In the genomic region with DNA sequence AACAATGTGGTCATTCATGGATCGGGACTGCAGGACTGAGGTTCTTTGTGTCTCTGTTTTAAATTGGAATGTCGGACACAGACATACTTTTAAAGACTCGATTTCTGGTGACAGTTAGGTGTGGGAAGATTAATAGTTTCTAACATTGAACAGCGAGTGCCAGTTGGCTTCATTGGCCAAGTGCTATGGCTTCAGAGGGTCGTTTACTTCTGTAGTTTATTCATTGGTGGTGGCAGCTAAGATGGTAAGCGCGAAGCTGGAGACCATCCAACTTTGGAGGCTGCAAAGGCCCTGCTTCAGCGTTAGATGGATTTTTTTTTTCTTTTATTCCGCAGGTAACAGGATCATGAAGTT, we compare ENCODE assay signal across 8 mouse cellular contexts. TPM values are rescaled to one million over a fixed set of nuclear protein-coding genes. Genes with fewer than 3 reads are reported as not detected.
A peak's percentile ranks its signal among the peaks of the same experiment; 100 is the strongest.
DNase-seq lines count a peak whose midpoint lies in the region; ATAC-seq and TF ChIP-seq lines count a peak whose summit lies in the region.

No protein-coding gene starts in this region.

- DNase-seq in adrenal gland, postnatal 25 days = peak; percentile 15
- no peak for DNase-seq in adrenal gland, adult 2 months
- no peak for DNase-seq in neural tube, embryonic 11.5 days (ENCODE audit: low spot score)
- no peak for DNase-seq in neural tube, embryonic 10.5 days (ENCODE audit: extremely low spot score, low spot score)
- peak; percentile 63 for DNase-seq in forebrain, postnatal 0 days
- DNase-seq in limb, embryonic 14.5 days (ENCODE audit: low spot score) = peak; percentile 53
- no peak for DNase-seq in stomach, postnatal 0 days (ENCODE audit: low spot score)
- DNase-seq in layer of hippocampus, adult 9-10 months (ENCODE audit: low spot score) = no peak

- H3K36me3 ChIP-seq in neural tube, embryonic 11.5 days (ENCODE audit: control insufficient read depth, insufficient read depth, low read length) = no peaks in the 10 kb centered on the region
- H3K36me3 ChIP-seq in forebrain, postnatal 0 days (ENCODE audit: insufficient read depth) = peaks cover 10% of the 10 kb centered on the region; the same call in 1 of the 2 replicates
- peaks cover 9% of the 10 kb centered on the region; the same call in 1 of the 2 replicates for H3K36me3 ChIP-seq in limb, embryonic 14.5 days (ENCODE audit: control insufficient read depth, insufficient read depth, low read length)
- peaks cover 3% of the 10 kb centered on the region; the same call in 1 of the 2 replicates for H3K36me3 ChIP-seq in stomach, postnatal 0 days (ENCODE audit: control insufficient read depth, insufficient read depth, low read length)

- TF ChIP-seq EP300 in stomach, postnatal 0 days (optimal IDR thresholded peaks at IDR 0.05) = no peak

- no peak for TF ChIP-seq CTCF in forebrain, postnatal 0 days (IDR thresholded peaks at IDR 0.05; ENCODE audit: low read depth)
- no peak for TF ChIP-seq CTCF in stomach, postnatal 0 days (IDR thresholded peaks at IDR 0.05; ENCODE audit: low read depth)

- peaks cover 9% of the 10 kb centered on the region for H3K4me1 ChIP-seq in neural tube, embryonic 11.5 days (ENCODE audit: control insufficient read depth, insufficient read depth, low read length)
- peaks cover 12% of the 10 kb centered on the region; the same call in 1 of the 2 replicates for H3K4me1 ChIP-seq in forebrain, postnatal 0 days (ENCODE audit: insufficient read depth)
- peaks cover 24% of the 10 kb centered on the region for H3K4me1 ChIP-seq in limb, embryonic 14.5 days (ENCODE audit: control insufficient read depth, insufficient read depth, low read length)
- H3K4me1 ChIP-seq in stomach, postnatal 0 days (replicated peaks; ENCODE audit: control insufficient read depth, insufficient read depth) = peaks cover 4% of the 10 kb centered on the region

- H3K4me2 ChIP-seq in neural tube, embryonic 11.5 days (ENCODE audit: low read depth) = peak overlapping the region; percentile 44
- peak overlapping the region; percentile 56 for H3K4me2 ChIP-seq in forebrain, postnatal 0 days (ENCODE audit: low read depth)
- H3K4me2 ChIP-seq in limb, embryonic 14.5 days (replicated peaks; ENCODE audit: low read depth, low read length, severe bottlenecking) = peak overlapping the region; percentile 60
- H3K4me2 ChIP-seq in stomach, postnatal 0 days (replicated peaks; ENCODE audit: low read depth) = peak overlapping the region; percentile 64

- WGBS in neural tube, embryonic 11.5 days = 4% methylated on average over 9 of the region's 9 CpGs
- WGBS in forebrain, postnatal 0 days = under 1% methylated on average over 9 of the region's 9 CpGs
- 1% methylated on average over 9 of the region's 9 CpGs for WGBS in limb, embryonic 14.5 days
- 1% methylated on average over 9 of the region's 9 CpGs for WGBS in stomach, postnatal 0 days

- no peak for TF ChIP-seq POLR2A in limb, embryonic 14.5 days (IDR thresholded peaks at IDR 0.05; ENCODE audit: borderline replicate concordance, extremely low read depth, insufficient read depth, insufficient read length)

- H3K4me3 ChIP-seq in neural tube, embryonic 11.5 days (ENCODE audit: low read depth, low read length) = peak overlapping the region; percentile 74
- H3K4me3 ChIP-seq in forebrain, postnatal 0 days (ENCODE audit: low read depth, low read length) = peak overlapping the region; percentile 92
- peak overlapping the region; percentile 84 for H3K4me3 ChIP-seq in limb, embryonic 14.5 days (replicated peaks; ENCODE audit: low read length)
- H3K4me3 ChIP-seq in stomach, postnatal 0 days (ENCODE audit: low read depth, low read length) = peak overlapping the region; percentile 90

- ATAC-seq in neural tube, embryonic 11.5 days (ENCODE audit: insufficient read depth, low FRiP score, low TSS enrichment) = no peak; the same call in 1 of the 2 replicates
- ATAC-seq in forebrain, postnatal 0 days = no peak
- ATAC-seq in limb, embryonic 14.5 days (ENCODE audit: low FRiP score, low read depth) = no peak
- ATAC-seq in stomach, postnatal 0 days (ENCODE audit: low FRiP score, low TSS enrichment) = no peak

- peak overlapping the region; percentile 83 for H3K9ac ChIP-seq in neural tube, embryonic 11.5 days (ENCODE audit: low read length)
- peak overlapping the region; percentile 90 for H3K9ac ChIP-seq in forebrain, postnatal 0 days
- H3K9ac ChIP-seq in limb, embryonic 14.5 days (ENCODE audit: low read depth, low read length, severe bottlenecking) = peak overlapping the region; percentile 91
- peak overlapping the region; percentile 90 for H3K9ac ChIP-seq in stomach, postnatal 0 days (ENCODE audit: low read length)

- H3K27me3 ChIP-seq in neural tube, embryonic 11.5 days (ENCODE audit: control insufficient read depth, insufficient read depth, low read length) = no peaks in the 10 kb centered on the region
- H3K27me3 ChIP-seq in forebrain, postnatal 0 days (ENCODE audit: insufficient read depth, low read length) = no peaks in the 10 kb centered on the region
- H3K27me3 ChIP-seq in limb, embryonic 14.5 days (ENCODE audit: control insufficient read depth, insufficient read depth, low read length) = no peaks in the 10 kb centered on the region
- H3K27me3 ChIP-seq in stomach, postnatal 0 days (ENCODE audit: control insufficient read depth, insufficient read depth, low read length) = no peaks in the 10 kb centered on the region

- no peaks in the 10 kb centered on the region for H3K9me3 ChIP-seq in neural tube, embryonic 11.5 days (ENCODE audit: control insufficient read depth, low read length)
- no peaks in the 10 kb centered on the region for H3K9me3 ChIP-seq in forebrain, postnatal 0 days (ENCODE audit: low read length)
- H3K9me3 ChIP-seq in limb, embryonic 14.5 days (ENCODE audit: control insufficient read depth, low read length) = no peaks in the 10 kb centered on the region
- H3K9me3 ChIP-seq in stomach, postnatal 0 days (ENCODE audit: control insufficient read depth, low read length) = no peaks in the 10 kb centered on the region

- peak overlapping the region; percentile 91 for H3K27ac ChIP-seq in neural tube, embryonic 11.5 days (ENCODE audit: low read depth, low read length)
- peak overlapping the region; percentile 92 for H3K27ac ChIP-seq in forebrain, postnatal 0 days (ENCODE audit: low read depth, low read length)
- H3K27ac ChIP-seq in limb, embryonic 14.5 days (replicated peaks; ENCODE audit: low read depth, low read length) = peak overlapping the region; percentile 98
- H3K27ac ChIP-seq in stomach, postnatal 0 days (replicated peaks) = peak overlapping the region; percentile 95

RNA-seq across cellular contexts. Expression of a gene that starts 0.7 kb away (rescaled TPM):
- total RNA-seq in adrenal gland, postnatal 25 days (2021) = 59.4 and 74.9 TPM in 2 replicates
- total RNA-seq in adrenal gland, adult 2 months (2021) = 10 to 100 TPM; 47.6 to 66.8 TPM
- polyA plus RNA-seq in adrenal gland, adult 2 months (2012; rRNA removed) = 17.0 and 19.2 TPM in 2 replicates
- 93.7 and 98.1 TPM in 2 replicates for polyA plus RNA-seq in neural tube, embryonic 11.5 days (2014; fragmentation: Nextera tagmentation; extraction: Ambion mirVana)
- total RNA-seq in forebrain, postnatal 0 days (2014; rRNA removed) = 137 and 152 TPM in 2 replicates
- polyA plus RNA-seq in forebrain, postnatal 0 days (2015; fragmentation: Nextera tagmentation; extraction: Ambion mirVana) = 104 and 111 TPM in 2 replicates
- 115 and 117 TPM in 2 replicates for polyA plus RNA-seq in limb, embryonic 14.5 days (2012; rRNA removed)
- polyA plus RNA-seq in limb, embryonic 14.5 days (2014; fragmentation: Nextera tagmentation; extraction: Ambion mirVana) = 135 and 144 TPM in 2 replicates
- polyA plus RNA-seq in stomach, postnatal 0 days (2015; fragmentation: Nextera tagmentation; extraction: Ambion mirVana) = 54.3 and 56.6 TPM in 2 replicates

Comparison
In these comparisons a context has a peak if more than half of its experiments do, and no peak if none do; other contexts are left out.
1. DNase-seq: peak in adrenal gland, postnatal 25 days (single experiment), forebrain, postnatal 0 days (single experiment) and limb, embryonic 14.5 days (single experiment); none in adrenal gland, adult 2 months (single experiment), neural tube, embryonic 11.5 days (single experiment), neural tube, embryonic 10.5 days (single experiment), stomach, postnatal 0 days (single experiment) and layer of hippocampus, adult 9-10 months (single experiment).
2. Peak in every context shown above with its lines, with median percentiles within 50 percentile points of each other: H3K27ac ChIP-seq, H3K4me2 ChIP-seq, H3K4me3 ChIP-seq and H3K9ac ChIP-seq.